Comparison of ENCODE assay signal across 15 mouse cellular contexts in the genomic region with DNA sequence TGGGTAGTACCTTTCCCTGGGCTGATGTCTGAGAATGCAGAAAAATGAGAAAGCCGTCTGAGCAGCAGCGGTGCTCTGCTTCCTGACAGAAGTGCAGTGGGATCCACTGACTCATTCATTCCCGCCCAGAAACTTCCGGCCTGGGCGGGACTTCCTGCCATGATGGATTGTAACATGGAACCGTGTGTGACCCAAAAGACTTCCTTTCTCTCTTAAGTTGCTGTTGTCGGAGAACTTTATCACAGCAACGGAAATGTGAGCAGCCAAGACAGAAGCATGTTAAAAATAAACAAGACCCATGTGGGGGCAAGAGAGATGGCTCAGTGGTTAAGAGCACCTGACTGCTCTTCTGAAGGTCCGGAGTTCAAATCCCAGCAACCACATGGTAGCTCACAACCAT. TPM values are rescaled to one million over a fixed set of nuclear protein-coding genes. Genes with fewer than 3 reads are reported as not detected.
DNase-seq lines count a peak whose midpoint lies in the region; ATAC-seq lines count a peak whose summit lies in the region.
"Had no signal": no experiment of that assay in that cellular context is flagged by ENCODE, and none has a peak within 500 bp of the region (broad histone marks: within the 10 kb centered on the region; RNA-seq: fewer than 3 reads in every experiment).

No protein-coding gene starts in this region.

- peaks cover 1% of the 10 kb centered on the region; the same call in 1 of the 2 replicates for H3K36me3 ChIP-seq in kidney, embryonic 14.5 days (ENCODE audit: control insufficient read depth, insufficient read depth, low read length)
- H3K36me3 ChIP-seq in macrophage (ENCODE audit: inconsistent target), result peaks cover under 1% of the 10 kb centered on the region; the same call in 1 of the 2 replicates
- peaks cover 11% of the 10 kb centered on the region; the same call in 1 of the 2 replicates for H3K36me3 ChIP-seq in hindbrain, embryonic 12.5 days

- H3K4me3 ChIP-seq in kidney, embryonic 14.5 days (ENCODE audit: low read length), result no peak overlapping the region
- peak overlapping the region; percentile 12; the same call in 1 of the 2 replicates for H3K4me3 ChIP-seq in macrophage (ENCODE audit: inconsistent target)
- H3K4me3 ChIP-seq in hindbrain, embryonic 12.5 days, result no peak overlapping the region
- H3K4me3 ChIP-seq: myocyte had no signal

- ATAC-seq in kidney, embryonic 14.5 days (ENCODE audit: low FRiP score, low TSS enrichment), result no peak
- ATAC-seq in inflammation-experienced regulatory T-cells, adult 6 months, result peak; percentile 82
- ATAC-seq in hindbrain, embryonic 12.5 days (ENCODE audit: low FRiP score), result no peak

- H3K27me3 ChIP-seq in kidney, embryonic 14.5 days (ENCODE audit: control insufficient read depth, insufficient read depth, low read length), result no peaks in the 10 kb centered on the region
- no peaks in the 10 kb centered on the region for H3K27me3 ChIP-seq in hindbrain, embryonic 12.5 days

- no peaks in the 10 kb centered on the region for H3K4me1 ChIP-seq in kidney, embryonic 14.5 days (ENCODE audit: control insufficient read depth, insufficient read depth, low read length)
- no peaks in the 10 kb centered on the region for H3K4me1 ChIP-seq in hindbrain, embryonic 12.5 days

- peak; percentile 56 for DNase-seq in kidney, adult 11 months
- peak; percentile 33 for DNase-seq in ZHBTc4 (ENCODE audit: low read depth, low spot score)
- no peak for DNase-seq in cerebellum, postnatal 10 days
- no peak for DNase-seq in left cerebral cortex, adult 8-10 months (ENCODE audit: low spot score in 2 of 2)
- DNase-seq: cerebellum, postnatal 25 days; gastrocnemius, postnatal 36 days; right cerebral cortex, postnatal 14 days had no signal

- H3K4me2 ChIP-seq in kidney, embryonic 14.5 days (replicated peaks; ENCODE audit: low read depth, low read length), result no peak overlapping the region
- no peak overlapping the region for H3K4me2 ChIP-seq in hindbrain, embryonic 12.5 days (replicated peaks)

- no peaks in the 10 kb centered on the region for H3K9me3 ChIP-seq in kidney, embryonic 14.5 days (ENCODE audit: control insufficient read depth, low read length)
- H3K9me3 ChIP-seq in hindbrain, embryonic 12.5 days (replicated peaks), result no peaks in the 10 kb centered on the region

- no peak overlapping the region for H3K9ac ChIP-seq in kidney, embryonic 14.5 days (ENCODE audit: low read depth, low read length)
- no peak overlapping the region for H3K9ac ChIP-seq in hindbrain, embryonic 12.5 days

- no peak overlapping the region for H3K27ac ChIP-seq in kidney, embryonic 14.5 days (ENCODE audit: low read depth, low read length)
- H3K27ac ChIP-seq in macrophage, result peak overlapping the region; percentile 12; the same call in 1 of the 2 replicates
- no peak overlapping the region for H3K27ac ChIP-seq in hindbrain, embryonic 12.5 days

- no peaks in the 10 kb centered on the region for H3K79me2 ChIP-seq in macrophage (ENCODE audit: inconsistent target)

- WGBS in kidney, embryonic 14.5 days, result 76% methylated on average over 9 of the region's 9 CpGs
- 29% methylated on average over 9 of the region's 9 CpGs for WGBS in macrophage (ENCODE audit: missing documents)
- 87% methylated on average over 9 of the region's 9 CpGs for WGBS in hindbrain, embryonic 12.5 days

RNA-seq across cellular contexts. Expression of a gene that starts 12.2 kb away (rescaled TPM):
- polyA plus RNA-seq in kidney, embryonic 14.5 days (2014; fragmentation: Nextera tagmentation; extraction: Ambion mirVana), result 22.7 and 23.2 TPM in 2 replicates
- polyA plus RNA-seq in inflammation-experienced regulatory T-cells, adult 6 months (2017; shearing (Covaris generic)), result 10 to 100 TPM; 25.4 to 38.2 (median 29.1) TPM
- total RNA-seq in macrophage (2018; cell fraction: chromatin; rRNA removed), result 100 to 1,000 TPM in 19 of 26 experiments, 10 to 100 TPM in 7; 48.6 to 324 (median 123) TPM
- total RNA-seq in macrophage (2018; cell fraction: cytosol; rRNA removed), result 10 to 100 TPM; 23.9 to 74.5 (median 39.1) TPM
- 100 to 1,000 TPM in 20 of 26 experiments, 10 to 100 TPM in 6; 67.0 to 272 (median 130) TPM for total RNA-seq in macrophage (2018; cell fraction: nucleus; rRNA removed)
- polyA plus RNA-seq in macrophage (2018), result 18.0 to 19.9 TPM (median 19.3 TPM) in 3 replicates
- 21.7 and 22.9 TPM in 2 replicates for polyA plus RNA-seq in hindbrain, embryonic 12.5 days (2016; fragmentation: Nextera tagmentation; extraction: Ambion mirVana)
- 10 to 100 TPM; 18.2 to 22.3 (median 20.9) TPM for total RNA-seq in left cerebral cortex, adult 8-10 months (2022)

RNA-seq across cellular contexts. Expression of a gene that starts 13.3 kb away (rescaled TPM):
- polyA plus RNA-seq in kidney, embryonic 14.5 days (2014; fragmentation: Nextera tagmentation; extraction: Ambion mirVana), result 283 and 293 TPM in 2 replicates
- 10 to 100 TPM; 19.8 to 78.8 (median 44.8) TPM for polyA plus RNA-seq in inflammation-experienced regulatory T-cells, adult 6 months (2017; shearing (Covaris generic))
- 10 to 100 TPM; 14.8 to 96.9 (median 38.8) TPM for total RNA-seq in macrophage (2018; cell fraction: chromatin; rRNA removed)
- 100 to 1,000 TPM; 128 to 184 (median 157) TPM for total RNA-seq in macrophage (2018; cell fraction: cytosol; rRNA removed)
- total RNA-seq in macrophage (2018; cell fraction: nucleus; rRNA removed), result 100 to 1,000 TPM in 6 of 26 experiments, 10 to 100 TPM in 20; 41.5 to 143 (median 77.1) TPM
- polyA plus RNA-seq in macrophage (2018), result 92.9 to 162 TPM (median 155 TPM) in 3 replicates
- polyA plus RNA-seq in hindbrain, embryonic 12.5 days (2016; fragmentation: Nextera tagmentation; extraction: Ambion mirVana), result 325 and 330 TPM in 2 replicates
- total RNA-seq in left cerebral cortex, adult 8-10 months (2022), result 100 to 1,000 TPM; 230 to 256 (median 247) TPM

RNA-seq across cellular contexts. Expression of a gene that starts 17.5 kb away (rescaled TPM):
- polyA plus RNA-seq in kidney, embryonic 14.5 days (2014; fragmentation: Nextera tagmentation; extraction: Ambion mirVana), result not detected in 2 replicates
- polyA plus RNA-seq in inflammation-experienced regulatory T-cells, adult 6 months (2017; shearing (Covaris generic)), result under 1 TPM in 1 of 3 experiments, not detected in 2; 0.25 TPM
- under 1 TPM in 4 of 26 experiments, not detected in 22; 0.25 to 0.57 (median 0.45) TPM for total RNA-seq in macrophage (2018; cell fraction: chromatin; rRNA removed)
- not detected for total RNA-seq in macrophage (2018; cell fraction: cytosol; rRNA removed)
- total RNA-seq in macrophage (2018; cell fraction: nucleus; rRNA removed), result under 1 TPM in 2 of 26 experiments, not detected in 24; 0.35 to 1.00 TPM
- not detected in 3 replicates for polyA plus RNA-seq in macrophage (2018)
- not detected in 2 replicates for polyA plus RNA-seq in hindbrain, embryonic 12.5 days (2016; fragmentation: Nextera tagmentation; extraction: Ambion mirVana)
- not detected for total RNA-seq in left cerebral cortex, adult 8-10 months (2022)
- total RNA-seq: gastrocnemius, postnatal 36 days; layer of hippocampus, adult 18-20 months had no signal
- polyA plus RNA-seq: liver, adult 2 months; myocyte had no signal

RNA-seq across cellular contexts. Expression of a gene that starts 18.1 kb away (rescaled TPM):
- polyA plus RNA-seq in kidney, embryonic 14.5 days (2014; fragmentation: Nextera tagmentation; extraction: Ambion mirVana), result 4.8 and 8.0 TPM in 2 replicates
- 1 to 10 TPM; 5.9 to 8.0 (median 7.9) TPM for polyA plus RNA-seq in inflammation-experienced regulatory T-cells, adult 6 months (2017; shearing (Covaris generic))
- 10 to 100 TPM in 21 of 26 experiments, 1 to 10 TPM in 5; 4.9 to 46.1 (median 17.6) TPM for total RNA-seq in macrophage (2018; cell fraction: chromatin; rRNA removed)
- 10 to 100 TPM in 24 of 26 experiments, 1 to 10 TPM in 2; 8.6 to 24.5 (median 14.6) TPM for total RNA-seq in macrophage (2018; cell fraction: cytosol; rRNA removed)
- 10 to 100 TPM in 25 of 26 experiments, 1 to 10 TPM in 1; 9.0 to 32.8 (median 20.7) TPM for total RNA-seq in macrophage (2018; cell fraction: nucleus; rRNA removed)
- 10.6 to 11.9 TPM (median 10.9 TPM) in 3 replicates for polyA plus RNA-seq in macrophage (2018)
- polyA plus RNA-seq in hindbrain, embryonic 12.5 days (2016; fragmentation: Nextera tagmentation; extraction: Ambion mirVana), result 16.0 and 16.4 TPM in 2 replicates
- total RNA-seq in left cerebral cortex, adult 8-10 months (2022), result 10 to 100 TPM; 15.7 to 22.2 (median 19.9) TPM

RNA-seq across cellular contexts. Expression of a gene that starts 39.1 kb away (rescaled TPM):
- not detected in 2 replicates for polyA plus RNA-seq in kidney, embryonic 14.5 days (2014; fragmentation: Nextera tagmentation; extraction: Ambion mirVana)
- polyA plus RNA-seq in inflammation-experienced regulatory T-cells, adult 6 months (2017; shearing (Covaris generic)), result not detected
- total RNA-seq in macrophage (2018; cell fraction: chromatin; rRNA removed), result 1 to 10 TPM in 1 of 26 experiments, not detected in 25; 1.2 TPM
- under 1 TPM in 1 of 26 experiments, not detected in 25; 0.14 TPM for total RNA-seq in macrophage (2018; cell fraction: cytosol; rRNA removed)
- total RNA-seq in macrophage (2018; cell fraction: nucleus; rRNA removed), result 1 to 10 TPM in 1 of 26 experiments, not detected in 25; 2.2 TPM
- not detected in 3 replicates for polyA plus RNA-seq in macrophage (2018)
- polyA plus RNA-seq in hindbrain, embryonic 12.5 days (2016; fragmentation: Nextera tagmentation; extraction: Ambion mirVana), result not detected in 2 replicates
- not detected for total RNA-seq in left cerebral cortex, adult 8-10 months (2022)
- total RNA-seq: gastrocnemius, postnatal 36 days; layer of hippocampus, adult 18-20 months; liver, adult 2 months had no signal
- polyA plus RNA-seq: liver, adult 2 months; myocyte; testis, adult 2 months had no signal

Comparison
In these comparisons a context has a peak if more than half of its experiments do, and no peak if none do; other contexts are left out.
1. DNase-seq: peak in kidney, adult 11 months (single experiment) and ZHBTc4 (single experiment); none in cerebellum, postnatal 10 days (0 of 2) and left cerebral cortex, adult 8-10 months (0 of 2).